Mouse (Mus musculus) kidney, adult 2 months (tissue): ENCODE data around the gene Gm10944. TPM values are rescaled to one million over a fixed set of nuclear protein-coding genes. Genes with fewer than 3 reads are reported as not detected.

Experiments
- DNase-seq: peaks from one replicate; pipeline ENCODE4 v3.0.0; 2021
- H3K27ac ChIP-seq: fragments of 200-500 bp; 2 replicates; pipeline ENCODE4 v1.5.1; 2012; ENCODE audit warnings: low read depth, low read length, control low read depth, inconsistent platforms; ENCODE audit not compliant: insufficient read depth
- H3K27me3 ChIP-seq: fragments of 200-500 bp; replicated peaks from 2 replicates; pipeline ENCODE4 v1.6.1; 2012; ENCODE audit warnings: mild to moderate bottlenecking, moderate library complexity, low read length, inconsistent platforms; ENCODE audit not compliant: control insufficient read depth, insufficient read depth
- H3K36me3 ChIP-seq: fragments of 200-500 bp; 2 replicates; pipeline ENCODE4 v1.6.1; 2012; ENCODE audit warnings: mild to moderate bottlenecking, moderate library complexity, low read length, inconsistent platforms; ENCODE audit not compliant: control insufficient read depth, insufficient read depth
- H3K4me1 ChIP-seq: fragments of 200-500 bp; 2 replicates; pipeline ENCODE4 v1.6.1; 2011; ENCODE audit warnings: low read length; ENCODE audit not compliant: control insufficient read depth, insufficient read depth
- H3K4me3 ChIP-seq: fragments of 200-500 bp; 2 replicates; pipeline ENCODE4 v1.5.1; 2011; ENCODE audit warnings: mild to moderate bottlenecking, low read depth, low read length, control low read depth; ENCODE audit not compliant: insufficient read depth
- CTCF ChIP-seq: fragments of 200-500 bp; conservative IDR thresholded peaks from 2 replicates; pipeline ENCODE4 v1.5.1; 2011; ENCODE audit warnings: low read depth, mild to moderate bottlenecking, control low read depth, low read length, moderate library complexity, mixed read lengths; ENCODE audit not compliant: insufficient read depth, insufficient read length
- POLR2A ChIP-seq: fragments of 200-500 bp; IDR thresholded peaks from one replicate; pipeline ENCODE4 v1.6.1; 2011; ENCODE audit warnings: low read depth, low read length, control low read depth
- WGBS: fragments of 180-500 bp; shearing (Covaris S2); methylation state at CpG from one replicate; pipeline ENCODE4 v1.1.7; 2018; 5-methylcytosine and 5-hydroxymethylcytosine counted together
- polyA plus RNA-seq: library from polyadenylated mRNA; depleted of rRNA; stranded (reverse); fragments of >200 nt; gene quantifications from 2 replicates; pipeline ENCODE4 v1.2.3, GENCODE M21; 2012; rRNA removed

Gene Gm10944
- not detected in 2 replicates for polyA plus RNA-seq

DNA sequence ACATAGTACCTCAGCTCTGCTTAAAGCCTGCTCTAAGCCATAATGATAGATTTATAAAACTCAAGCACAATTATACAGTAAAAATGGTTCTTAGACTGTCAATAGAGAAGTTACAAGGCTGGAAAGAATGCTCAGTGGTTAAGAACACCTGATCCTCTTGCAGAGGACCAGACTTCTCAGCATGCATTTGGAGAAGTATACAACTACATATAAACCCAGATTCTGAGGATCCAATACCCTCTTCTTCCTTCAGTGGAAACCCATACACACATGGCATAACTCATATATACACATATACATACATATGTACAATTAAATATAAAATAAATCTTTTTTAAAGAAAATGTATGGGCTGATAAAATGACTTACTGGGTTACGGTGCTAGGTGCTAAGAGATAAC lies at the start of gene Gm10944:
Gm10944 (plus strand) TSS at position 301 of the 400 bp plus-strand sequence.
- DNase-seq: no peak
- Histone ChIP-seq H3K27me3 (no peaks in the 10 kb centered on the region), H3K27ac (no peak within 1 kb of the TSS), H3K4me3 (no peak within 1 kb of the TSS), H3K36me3 (no peaks in the 10 kb centered on the region), H3K4me1 (no peaks in the 10 kb centered on the region)
- WGBS: 98% methylated on average over 1 of the region's 1 CpGs
- no peak for TF ChIP-seq POLR2A
- TF ChIP-seq CTCF: no peak

DNA sequence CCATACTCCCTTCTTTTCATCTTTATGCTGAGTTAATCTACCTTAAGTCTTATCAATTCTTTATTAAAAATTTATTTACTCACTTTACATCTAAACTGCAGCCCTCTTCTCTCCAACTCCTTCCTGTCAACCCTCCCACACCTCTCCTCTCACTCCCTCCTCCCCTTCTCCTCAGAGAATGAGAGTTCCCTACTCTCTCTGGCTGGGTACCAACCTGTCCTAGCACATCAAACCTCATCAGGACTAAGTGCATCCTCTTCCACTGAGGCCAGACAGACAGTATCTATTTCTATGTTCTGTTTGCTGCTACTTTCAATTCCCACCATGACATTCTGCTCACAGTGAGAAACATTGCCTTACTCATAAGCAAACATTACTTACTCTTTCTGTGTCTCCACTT lies 25.2 kb upstream of the Gm10944 start:
- Histone ChIP-seq H3K36me3 (no peaks in the 10 kb centered on the region), H3K4me1 (no peaks in the 10 kb centered on the region), H3K27ac (no peak overlapping the region), H3K4me3 (no peak overlapping the region), H3K27me3 (no peaks in the 10 kb centered on the region)
- DNase-seq: no peak
- no peak for TF ChIP-seq POLR2A
- no peak for TF ChIP-seq CTCF

DNA sequence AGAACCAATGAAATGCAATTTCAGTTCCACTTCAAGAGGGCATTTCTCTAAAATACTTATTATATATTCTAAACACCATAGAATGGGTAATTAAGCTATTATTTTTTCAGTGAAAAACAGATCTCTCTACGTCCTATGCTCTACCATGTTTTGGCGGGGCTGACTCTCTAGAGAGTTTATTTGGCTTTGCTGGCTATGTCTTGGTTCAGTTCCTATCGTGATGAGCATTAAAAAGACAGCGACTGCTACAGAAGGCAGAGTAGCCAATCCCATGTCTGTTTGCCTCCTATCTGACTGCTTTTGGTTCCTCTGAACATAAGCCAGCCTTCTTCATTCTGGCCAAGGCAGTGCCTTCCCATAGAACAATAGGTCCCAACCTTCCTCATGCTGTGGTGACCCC lies 24.5 kb upstream of the Gm10944 start:
- H3K36me3 ChIP-seq: no peaks in the 10 kb centered on the region
- TF ChIP-seq CTCF (no peak), POLR2A (no peak)
- DNase-seq: no peak
- no peaks in the 10 kb centered on the region for H3K27me3 ChIP-seq
- no peaks in the 10 kb centered on the region for H3K4me1 ChIP-seq
- no peak overlapping the region for H3K4me3 ChIP-seq
- no peak overlapping the region for H3K27ac ChIP-seq
- WGBS: 75% methylated on average over 4 of the region's 4 CpGs

DNA sequence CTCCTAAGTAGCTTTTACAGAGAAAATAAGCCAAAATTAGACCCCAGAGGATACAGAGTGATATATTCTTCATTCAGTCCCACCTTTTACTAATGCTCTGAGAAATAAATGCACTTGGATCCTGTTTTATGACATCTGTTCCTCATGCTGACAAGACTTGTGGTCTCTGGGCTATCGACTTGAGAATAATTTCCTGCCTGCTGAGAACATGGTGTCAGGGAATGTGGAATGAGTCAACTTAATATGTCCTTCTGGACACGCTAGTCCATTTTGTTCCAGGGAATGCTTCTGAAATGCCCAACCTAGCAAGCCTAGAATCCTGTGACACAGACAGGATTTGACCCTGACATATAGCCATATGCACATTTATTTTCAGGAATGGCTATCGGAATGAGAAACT lies 22.0 kb upstream of the Gm10944 start:
- WGBS: 82% methylated on average over 3 of the region's 3 CpGs
- no peak overlapping the region for H3K27ac ChIP-seq
- no peak overlapping the region for H3K4me3 ChIP-seq
- no peaks in the 10 kb centered on the region for H3K4me1 ChIP-seq
- no peak for TF ChIP-seq POLR2A
- TF ChIP-seq CTCF: no peak
- H3K27me3 ChIP-seq: no peaks in the 10 kb centered on the region
- DNase-seq: no peak
- no peaks in the 10 kb centered on the region for H3K36me3 ChIP-seq

DNA sequence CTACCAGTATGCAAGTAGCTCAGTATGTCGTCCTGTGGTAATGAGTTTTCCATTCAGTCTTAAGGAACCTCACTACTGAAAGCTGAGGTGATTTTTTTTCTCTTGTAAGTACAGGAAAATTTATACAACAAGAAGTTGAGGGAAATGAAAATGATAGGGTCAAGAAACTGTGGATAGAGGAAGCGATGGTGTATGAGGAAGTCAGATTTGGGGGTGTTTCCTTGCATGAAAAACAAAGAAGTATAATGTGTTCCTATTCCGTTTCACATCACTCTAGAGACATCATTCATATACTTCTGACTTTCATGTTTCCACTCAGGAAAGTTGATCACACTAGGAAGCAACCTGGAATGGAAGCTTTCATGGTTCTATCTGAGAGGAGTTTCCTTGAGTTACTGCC lies 21.2 kb upstream of the Gm10944 start:
- 41% methylated on average over 3 of the region's 3 CpGs for WGBS
- no peak overlapping the region for H3K27ac ChIP-seq
- TF ChIP-seq CTCF (no peak), POLR2A (no peak)
- DNase-seq: no peak
- no peaks in the 10 kb centered on the region for H3K36me3 ChIP-seq
- no peaks in the 10 kb centered on the region for H3K4me1 ChIP-seq
- H3K27me3 ChIP-seq: no peaks in the 10 kb centered on the region
- H3K4me3 ChIP-seq: no peak overlapping the region

DNA sequence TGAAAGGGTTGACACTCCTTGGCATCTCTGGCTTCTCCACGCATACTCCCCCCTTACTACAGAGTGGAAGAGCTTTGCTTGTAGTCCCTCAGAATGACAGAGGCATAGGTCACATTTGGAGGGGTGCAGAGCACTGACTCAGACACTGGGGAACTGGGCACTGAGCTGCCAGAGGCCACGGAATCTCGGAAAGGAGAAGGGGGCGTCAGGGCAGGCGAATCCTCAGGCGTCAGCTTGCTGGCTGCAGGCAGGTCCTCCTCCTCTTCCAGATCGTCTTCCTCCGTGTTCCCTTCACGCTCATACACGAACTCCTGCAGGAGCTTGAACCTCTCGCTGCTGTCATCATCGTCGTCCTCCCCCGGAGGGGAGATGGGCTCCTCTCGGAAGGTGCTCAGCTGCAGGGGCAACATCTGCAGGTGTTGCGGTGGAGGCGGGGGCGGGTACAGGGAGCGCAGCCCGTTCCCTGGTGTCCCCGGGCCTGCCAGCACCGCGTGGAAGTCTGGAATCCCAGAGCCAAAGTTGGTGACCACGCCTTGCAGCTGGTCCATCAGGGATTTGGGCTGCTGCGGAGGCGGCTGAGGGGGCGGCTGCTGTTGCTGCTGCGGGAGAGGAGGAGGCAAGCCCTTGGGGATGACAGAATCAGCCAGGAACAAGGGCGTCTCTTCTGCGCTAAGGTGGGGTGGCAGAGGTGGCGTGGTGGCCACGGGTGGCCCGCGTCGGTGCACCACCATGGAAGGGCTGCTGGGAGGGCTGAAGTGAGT lies 7.9 kb downstream of the Gm10944 start:
- Histone ChIP-seq H3K27me3 (no peaks in the 10 kb centered on the region), H3K36me3 (no peaks in the 10 kb centered on the region), H3K4me1 (peaks cover 3% of the 10 kb centered on the region; the same call in 1 of the 2 replicates), H3K4me3 (no peak overlapping the region), H3K27ac (no peak overlapping the region)
- TF ChIP-seq POLR2A: no peak
- no peak for TF ChIP-seq CTCF
- 1% methylated on average over 35 of the region's 35 CpGs for WGBS
- no peak for DNase-seq

DNA sequence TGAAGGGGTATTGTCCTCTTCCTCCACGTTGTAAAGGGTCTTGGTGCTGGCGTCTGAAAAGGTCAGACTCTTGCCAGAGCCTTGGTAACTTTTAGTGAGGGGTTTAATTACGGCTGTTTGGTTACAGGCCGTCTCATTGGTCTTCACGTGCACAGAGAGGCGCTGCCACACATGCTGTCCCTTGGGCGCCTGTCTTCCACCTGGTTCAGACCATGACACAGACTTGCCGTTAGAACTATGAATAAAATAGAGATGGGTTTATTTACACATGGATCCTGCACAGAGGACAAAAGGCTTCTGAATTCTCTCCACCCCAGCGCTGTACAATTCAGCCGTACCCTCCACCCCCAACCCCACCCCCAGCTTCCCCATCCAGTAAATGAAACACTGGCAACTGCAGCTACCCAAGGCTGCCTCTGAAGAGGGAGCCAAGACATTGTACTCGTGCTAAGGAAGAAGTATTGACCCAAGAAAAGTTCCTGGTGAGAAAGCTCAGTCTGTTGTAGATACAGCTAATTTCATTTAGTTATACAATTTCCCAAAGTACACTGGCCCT lies 8.6 kb downstream of the Gm10944 start:
- WGBS: 10% methylated on average over 11 of the region's 11 CpGs
- Histone ChIP-seq H3K4me3 (no peak overlapping the region), H3K27ac (no peak overlapping the region), H3K36me3 (no peaks in the 10 kb centered on the region), H3K4me1 (peaks cover 3% of the 10 kb centered on the region; the same call in 1 of the 2 replicates), H3K27me3 (no peaks in the 10 kb centered on the region)
- DNase-seq: no peak
- no peak for TF ChIP-seq CTCF
- no peak for TF ChIP-seq POLR2A
